Mouse (Mus musculus) lung, embryonic 14.5 days (tissue): Measurements from ENCODE around the gene Tceanc2. TPM values are rescaled to one million over a fixed set of nuclear protein-coding genes. Genes with fewer than 3 reads are reported as not detected.
A peak's percentile ranks its signal among the peaks of the same experiment; 100 is the strongest.

ENCODE experiments used
- ATAC-seq: fragments of 200-750 bp; cut with Nextera tagmentation; 2 replicates; pipeline ENCODE4 v1.8.0; 2017; ENCODE audit warnings: mild to moderate bottlenecking, moderate TSS enrichment, moderate library complexity; ENCODE audit not compliant: insufficient read depth
- DNase-seq: peaks from one replicate; pipeline ENCODE4 v3.0.0-alpha.2; 2015
- H3K27ac ChIP-seq: fragments of 300-500 bp; sonication (generic); 2 replicates; pipeline ENCODE4 v1.5.1; 2014; ENCODE audit warnings: low read depth, mild to moderate bottlenecking, moderate library complexity
- H3K27me3 ChIP-seq: fragments of 300-500 bp; sonication (generic); 2 replicates; pipeline ENCODE4 v1.6.1; 2014; ENCODE audit warnings: low read length, control low read depth; ENCODE audit not compliant: insufficient read depth
- H3K36me3 ChIP-seq: fragments of 300-500 bp; sonication (generic); 2 replicates; pipeline ENCODE4 v1.6.1; 2014; ENCODE audit warnings: control low read depth; ENCODE audit not compliant: insufficient read depth
- H3K4me1 ChIP-seq: fragments of 300-500 bp; sonication (generic); 2 replicates; pipeline ENCODE4 v1.6.1; 2014; ENCODE audit warnings: antibody characterized with exemption, control low read depth; ENCODE audit not compliant: insufficient read depth
- H3K4me2 ChIP-seq: fragments of 300-500 bp; sonication (generic); 2 replicates; pipeline ENCODE4 v1.6.1; 2014; ENCODE audit warnings: mild to moderate bottlenecking
- H3K4me3 ChIP-seq: fragments of 300-500 bp; sonication (generic); 2 replicates; pipeline ENCODE4 v1.5.1; 2014; ENCODE audit warnings: low read depth, low read length
- H3K9ac ChIP-seq: fragments of 300-500 bp; sonication (generic); 2 replicates; pipeline ENCODE4 v1.6.1; 2014
- H3K9me3 ChIP-seq: fragments of 300-500 bp; sonication (generic); 2 replicates; pipeline ENCODE4 v1.6.1; 2016; ENCODE audit warnings: low read depth, low read length, control low read depth
- CTCF ChIP-seq: IDR thresholded peaks from 2 replicates; pipeline ENCODE4 v1.5.1; 2016; ENCODE audit warnings: antibody characterized with exemption, low read depth
- WGBS: fragments of 180-500 bp; shearing (Covaris S2); extraction: QIAGEN DNeasy Blood & Tissue Kit; methylation state at CpG from one replicate; pipeline ENCODE4 v1.1.7; 2014; 5-methylcytosine and 5-hydroxymethylcytosine counted together
- polyA plus RNA-seq: library from polyadenylated mRNA; unstranded; fragments of >200 nt; fragmentation: Nextera tagmentation; extraction: Ambion mirVana; gene quantifications from 2 replicates; pipeline ENCODE4 v1.2.1, GENCODE M21; 2014

Tceanc2 gene
- polyA plus RNA-seq, 1 experiment from 2014 or later = 28.3 TPM

- no peaks in the 10 kb centered on the region for H3K27me3 ChIP-seq
- no peak for DNase-seq
- no peak overlapping the region for H3K4me2 ChIP-seq
- WGBS = 96% methylated on average over 2 of the region's 2 CpGs
- ATAC-seq = no peak
- H3K4me3 ChIP-seq = no peak overlapping the region
- no peaks in the 10 kb centered on the region for H3K9me3 ChIP-seq
- no peaks in the 10 kb centered on the region for H3K4me1 ChIP-seq
- H3K36me3 ChIP-seq = peaks cover 87% of the 10 kb centered on the region
- no peak overlapping the region for H3K9ac ChIP-seq
- no peak for TF ChIP-seq CTCF
- no peak overlapping the region for H3K27ac ChIP-seq
These were observed 17.5 kb upstream of the Tceanc2 start for GRCm38 (mm10) chr4:107196454-107196853.

- H3K27ac ChIP-seq = no peak overlapping the region
- ATAC-seq (no peak), DNase-seq (no peak)
- H3K4me1 ChIP-seq = no peaks in the 10 kb centered on the region
- no peak overlapping the region for H3K4me2 ChIP-seq
- TF ChIP-seq CTCF = no peak
- peaks cover 86% of the 10 kb centered on the region for H3K36me3 ChIP-seq
- H3K9me3 ChIP-seq = no peaks in the 10 kb centered on the region
- H3K9ac ChIP-seq = no peak overlapping the region
- 95% methylated on average over 3 of the region's 3 CpGs for WGBS
- no peaks in the 10 kb centered on the region for H3K27me3 ChIP-seq
- no peak overlapping the region for H3K4me3 ChIP-seq
These were observed 14.9 kb upstream of the Tceanc2 start for GRCm38 (mm10) chr4:107193841-107194240.

DNA sequence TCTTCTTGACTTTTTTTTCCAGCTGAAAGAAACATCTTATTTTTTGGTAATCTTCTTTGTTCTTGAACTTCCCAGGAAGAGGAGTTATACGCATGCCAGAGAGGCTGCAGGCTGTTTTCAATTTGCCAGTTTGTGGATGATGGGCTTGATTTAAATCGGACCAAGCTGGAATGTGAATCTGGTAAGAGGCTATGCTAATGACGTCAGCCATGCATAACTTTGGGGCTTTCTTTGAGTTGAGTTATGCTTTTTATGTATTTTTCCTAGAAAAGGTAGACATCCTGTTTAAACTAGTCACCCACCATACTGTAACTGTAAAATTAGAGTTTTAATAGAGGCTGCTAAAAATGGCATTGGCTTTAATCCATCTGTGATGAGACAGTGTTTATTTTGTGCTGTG lies 6.8 kb upstream of the Tceanc2 start:
- no peak for TF ChIP-seq CTCF
- Histone ChIP-seq H3K27ac (no peak overlapping the region), H3K4me3 (no peak overlapping the region), H3K9me3 (no peaks in the 10 kb centered on the region), H3K36me3 (peaks cover 45% of the 10 kb centered on the region), H3K4me2 (no peak overlapping the region), H3K27me3 (no peaks in the 10 kb centered on the region), H3K4me1 (no peaks in the 10 kb centered on the region), H3K9ac (no peak overlapping the region)
- no peak for ATAC-seq
- DNase-seq = no peak
- WGBS = 68% methylated on average over 3 of the region's 3 CpGs

DNA sequence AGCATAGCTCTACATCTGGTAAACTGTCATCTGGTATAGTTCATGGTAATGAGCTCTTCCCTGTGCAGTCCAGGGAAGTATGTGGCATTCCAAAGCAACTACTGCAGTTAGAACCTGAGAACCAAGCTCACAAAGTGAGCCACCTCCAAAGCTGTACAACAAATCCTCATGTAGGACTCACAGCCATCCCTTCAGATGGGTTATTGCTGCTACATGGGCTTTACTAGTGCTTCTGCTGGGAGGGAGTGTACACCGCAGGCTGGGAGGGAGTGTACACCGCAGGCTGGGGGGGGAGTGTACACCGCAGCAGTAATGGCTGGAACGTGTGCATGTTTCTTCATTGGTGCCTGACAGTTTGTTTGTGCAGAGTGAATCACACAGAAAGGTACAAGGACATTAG lies 4.3 kb upstream of the Tceanc2 start:
- ATAC-seq (no peak), DNase-seq (no peak)
- Histone ChIP-seq H3K27ac (no peak overlapping the region), H3K9ac (no peak overlapping the region), H3K4me3 (no peak overlapping the region), H3K9me3 (no peaks in the 10 kb centered on the region), H3K4me1 (peaks cover 6% of the 10 kb centered on the region; the same call in 1 of the 2 replicates), H3K4me2 (no peak overlapping the region), H3K36me3 (peaks cover 22% of the 10 kb centered on the region), H3K27me3 (no peaks in the 10 kb centered on the region)
- WGBS = 84% methylated on average over 4 of the region's 4 CpGs
- TF ChIP-seq CTCF = no peak

- H3K9ac ChIP-seq = no peak overlapping the region
- no peak overlapping the region for H3K4me3 ChIP-seq
- ATAC-seq (no peak), DNase-seq (no peak)
- no peaks in the 10 kb centered on the region for H3K27me3 ChIP-seq
- H3K4me1 ChIP-seq = peaks cover 6% of the 10 kb centered on the region; the same call in 1 of the 2 replicates
- peaks cover 18% of the 10 kb centered on the region for H3K36me3 ChIP-seq
- no peaks in the 10 kb centered on the region for H3K9me3 ChIP-seq
- 72% methylated on average over 2 of the region's 2 CpGs for whole genome bisulfite sequencing
- TF ChIP-seq CTCF = no peak
- H3K27ac ChIP-seq = no peak overlapping the region
- no peak overlapping the region for H3K4me2 ChIP-seq
These were observed 3.9 kb upstream of the Tceanc2 start for GRCm38 (mm10) chr4:107182796-107183195.

DNA sequence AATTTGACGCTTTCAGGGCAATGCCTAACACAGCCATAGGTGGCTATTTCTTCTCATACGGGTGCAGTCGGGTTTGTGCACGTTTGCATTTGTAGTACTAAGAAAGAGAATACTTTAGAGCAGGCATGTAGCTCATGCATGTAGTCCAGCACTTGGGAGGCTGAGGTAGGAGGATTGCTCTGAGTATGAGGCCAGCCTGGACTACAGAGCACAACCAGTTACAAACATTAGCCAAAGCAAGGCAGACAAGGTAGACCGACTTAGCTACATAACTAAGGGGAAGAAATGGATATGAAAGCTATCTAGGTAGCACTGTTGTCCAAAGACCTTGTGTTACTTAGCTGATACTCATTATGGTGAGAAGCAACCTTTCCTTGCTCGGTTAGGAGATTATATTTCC lies 3.0 kb upstream of the Tceanc2 start:
- Histone ChIP-seq H3K4me1 (peaks cover 6% of the 10 kb centered on the region; the same call in 1 of the 2 replicates), H3K27ac (no peak overlapping the region), H3K9ac (no peak overlapping the region), H3K4me2 (no peak overlapping the region), H3K9me3 (no peaks in the 10 kb centered on the region), H3K4me3 (no peak overlapping the region), H3K36me3 (peaks cover 11% of the 10 kb centered on the region), H3K27me3 (no peaks in the 10 kb centered on the region)
- no peak for TF ChIP-seq CTCF
- WGBS = 79% methylated on average over 6 of the region's 6 CpGs
- no peak for ATAC-seq
- DNase-seq = no peak

DNA sequence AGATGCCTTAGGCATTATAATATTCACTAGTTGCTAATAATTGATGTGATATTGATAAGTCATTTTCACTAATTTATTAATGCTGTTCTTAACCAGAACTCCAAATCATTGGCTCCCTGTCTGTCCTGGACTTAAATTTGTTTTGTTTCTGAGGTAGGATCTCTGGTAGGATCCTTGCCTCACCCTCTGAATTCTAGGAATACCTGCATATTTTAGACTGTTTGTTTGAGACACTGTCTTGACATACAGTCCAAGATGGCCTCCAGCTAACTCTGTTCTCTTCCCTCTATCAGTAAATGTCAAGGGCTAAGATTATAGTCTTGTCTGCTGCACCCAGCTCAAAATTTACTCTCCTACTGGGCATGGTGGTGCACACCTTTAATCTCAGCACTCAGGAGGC lies 1.8 kb upstream of the Tceanc2 start:
- TF ChIP-seq CTCF = no peak
- Histone ChIP-seq H3K4me3 (no peak overlapping the region), H3K27ac (no peak overlapping the region), H3K27me3 (no peaks in the 10 kb centered on the region), H3K4me1 (peaks cover 6% of the 10 kb centered on the region; the same call in 1 of the 2 replicates), H3K9me3 (no peaks in the 10 kb centered on the region), H3K4me2 (no peak overlapping the region), H3K36me3 (peaks cover 9% of the 10 kb centered on the region; the same call in 1 of the 2 replicates), H3K9ac (no peak overlapping the region)
- DNase-seq (no peak), ATAC-seq (no peak)

DNA sequence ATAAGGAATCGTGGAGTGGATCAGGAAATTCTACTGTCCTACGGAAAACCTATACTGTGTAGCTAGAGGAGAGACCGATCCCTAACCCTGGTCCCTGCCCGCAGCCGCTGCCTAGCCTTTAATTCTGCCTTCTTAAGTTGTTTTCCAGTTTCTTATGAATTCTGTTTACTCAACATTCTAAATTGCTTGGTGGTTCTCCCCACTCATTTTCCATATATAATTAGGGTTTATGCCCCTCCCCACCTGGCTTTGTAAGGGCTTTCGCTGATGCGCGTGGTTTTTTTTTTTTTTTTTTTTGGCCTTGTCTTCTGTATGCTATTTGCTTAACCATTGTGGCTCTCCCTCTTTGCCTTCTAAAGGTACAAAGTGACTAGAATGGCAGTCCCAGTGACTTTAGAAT lies 645 bp upstream of the Tceanc2 start:
- peak overlapping the region; percentile 97 for H3K4me3 ChIP-seq
- peaks cover 6% of the 10 kb centered on the region; the same call in 1 of the 2 replicates for H3K4me1 ChIP-seq
- 2% methylated on average over 8 of the region's 8 CpGs for WGBS
- peak overlapping the region; percentile 93 for H3K27ac ChIP-seq
- H3K27me3 ChIP-seq = no peaks in the 10 kb centered on the region
- H3K36me3 ChIP-seq = peaks cover 17% of the 10 kb centered on the region
- H3K9me3 ChIP-seq = no peaks in the 10 kb centered on the region
- TF ChIP-seq CTCF = no peak
- H3K9ac ChIP-seq = peak overlapping the region; percentile 87
- ATAC-seq (no peak), DNase-seq (peak; percentile 44)
- H3K4me2 ChIP-seq = peak overlapping the region; percentile 74
